Mouse (Mus musculus) ES-Bruce4 (cell line): Measurements from ENCODE around the gene Ptprk. TPM values are rescaled to one million over a fixed set of nuclear protein-coding genes. Genes with fewer than 3 reads are reported as not detected.

Experiments used
- H3K27ac ChIP-seq: 2 replicates; pipeline ENCODE4 v1.5.1; 2012; ENCODE audit warnings: low read length, inconsistent platforms; ENCODE audit not compliant: insufficient read depth
- H3K27me3 ChIP-seq: 2 replicates; pipeline ENCODE4 v1.6.1; 2012; ENCODE audit warnings: mild to moderate bottlenecking, low read length, inconsistent platforms; ENCODE audit not compliant: control insufficient read depth, poor library complexity, insufficient read depth, severe bottlenecking
- H3K36me3 ChIP-seq: 2 replicates; pipeline ENCODE4 v1.6.1; 2012; ENCODE audit warnings: inconsistent platforms, mild to moderate bottlenecking, low read length, moderate library complexity; ENCODE audit not compliant: control insufficient read depth, poor library complexity, insufficient read depth, severe bottlenecking
- H3K4me1 ChIP-seq: one replicate; pipeline ENCODE4 v1.8.1; 2011; ENCODE audit warnings: low read length; ENCODE audit not compliant: control insufficient read depth, insufficient read depth
- H3K4me3 ChIP-seq: 2 replicates; pipeline ENCODE4 v1.5.1; 2011; ENCODE audit warnings: low read depth, mild to moderate bottlenecking, low read length
- H3K9ac ChIP-seq: 2 replicates; pipeline ENCODE4 v1.6.1; 2012; ENCODE audit warnings: low read depth, mild to moderate bottlenecking, inconsistent platforms; ENCODE audit not compliant: poor library complexity, severe bottlenecking
- H3K9me3 ChIP-seq: replicated peaks from 2 replicates; pipeline ENCODE4 v1.6.1; 2012; ENCODE audit warnings: mild to moderate bottlenecking, low read length, inconsistent platforms; ENCODE audit not compliant: control insufficient read depth, poor library complexity, insufficient read depth, severe bottlenecking
- CTCF ChIP-seq: IDR thresholded peaks from one replicate; pipeline ENCODE4 v1.8.1; 2011; ENCODE audit warnings: low read depth, low read length
- EP300 ChIP-seq: IDR thresholded peaks from 2 replicates; pipeline ENCODE4 v1.6.1; 2011; ENCODE audit warnings: low read depth, low read length; ENCODE audit not compliant: insufficient read depth
- POLR2A ChIP-seq: IDR thresholded peaks from one replicate; pipeline ENCODE4 v1.8.1; 2011; ENCODE audit warnings: low read length; ENCODE audit not compliant: insufficient read depth
- polyA plus RNA-seq: library from polyadenylated mRNA; stranded (reverse); fragments of >200 nt; gene quantifications from 2 replicates; pipeline ENCODE4 v1.2.4, GENCODE M21; 2011; ENCODE audit warnings: low read depth; ENCODE audit not compliant: missing spikeins, insufficient read depth, insufficient read length

The Ptprk gene
- polyA plus RNA-seq, 1 experiment = 48.9 TPM

DNA sequence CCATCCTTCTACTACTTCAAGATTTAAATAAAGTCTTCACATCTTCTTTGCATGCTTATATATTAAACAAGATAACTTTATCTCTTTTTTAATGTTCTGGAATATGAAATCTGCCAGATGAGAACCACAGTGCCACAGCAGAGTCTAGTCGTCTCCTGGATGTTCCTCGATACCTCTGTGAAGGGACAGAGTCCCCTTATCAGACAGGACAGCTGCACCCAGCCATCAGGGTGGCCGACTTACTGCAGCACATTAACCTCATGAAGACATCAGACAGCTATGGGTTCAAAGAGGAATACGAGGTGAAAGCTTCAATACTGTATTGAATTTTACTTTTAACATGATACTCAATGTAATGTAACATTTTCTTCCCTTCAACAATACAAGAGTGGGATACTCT is 491.8 kb downstream of the Ptprk start:
- no peaks in the 10 kb centered on the region for H3K9me3 ChIP-seq
- H3K27ac ChIP-seq = no peak overlapping the region
- H3K4me1 ChIP-seq = no peaks in the 10 kb centered on the region
- no peaks in the 10 kb centered on the region for H3K27me3 ChIP-seq
- H3K36me3 ChIP-seq = no peaks in the 10 kb centered on the region
- TF ChIP-seq EP300 = no peak
- TF ChIP-seq CTCF = no peak
- no peak for TF ChIP-seq POLR2A
- no peak overlapping the region for H3K9ac ChIP-seq
- H3K4me3 ChIP-seq = no peak overlapping the region

DNA sequence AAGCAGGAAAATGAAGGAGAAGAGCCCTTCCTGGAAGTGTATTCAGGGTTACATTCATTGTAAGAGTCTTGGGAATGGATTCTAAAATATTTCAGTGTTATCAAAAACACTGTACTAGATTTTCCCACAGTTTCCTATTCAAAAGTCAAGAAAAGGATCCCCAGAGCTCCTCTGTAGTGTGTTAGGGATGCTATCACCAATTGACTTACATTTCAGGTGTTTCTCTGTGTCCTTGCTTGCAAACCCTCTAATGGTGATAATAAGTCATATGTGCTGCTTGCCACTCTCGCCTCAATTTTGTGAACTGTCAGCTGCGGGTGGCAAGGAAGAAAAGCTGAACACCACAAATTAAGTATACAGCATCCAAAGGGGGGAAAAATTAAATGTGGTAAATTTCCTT is 492.2 kb downstream of the Ptprk start:
- Histone ChIP-seq H3K9ac (no peak overlapping the region), H3K27ac (no peak overlapping the region), H3K27me3 (no peaks in the 10 kb centered on the region), H3K4me1 (no peaks in the 10 kb centered on the region), H3K9me3 (no peaks in the 10 kb centered on the region), H3K36me3 (no peaks in the 10 kb centered on the region), H3K4me3 (no peak overlapping the region)
- no peak for TF ChIP-seq POLR2A
- TF ChIP-seq CTCF = no peak
- TF ChIP-seq EP300 = no peak

DNA sequence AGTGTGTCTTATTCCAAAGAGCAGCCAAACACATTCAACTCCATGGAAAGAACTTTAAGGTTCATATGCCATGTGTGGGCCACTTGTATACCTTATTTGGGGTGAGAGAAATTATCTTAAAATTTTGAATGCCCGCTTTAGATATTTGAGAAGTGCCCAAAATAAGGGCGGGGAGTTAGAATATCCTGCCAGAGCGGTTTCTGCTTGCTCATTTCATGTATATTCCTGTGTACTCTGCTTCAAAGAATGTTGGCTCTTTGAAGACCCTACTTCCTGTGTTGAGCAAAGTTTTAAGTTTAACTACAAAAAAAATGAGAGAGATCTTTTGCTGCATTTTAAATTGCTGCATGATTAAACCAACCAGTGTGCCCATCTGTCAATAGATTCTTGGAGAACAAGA is 492.8 kb downstream of the Ptprk start:
- no peak overlapping the region for H3K4me3 ChIP-seq
- TF ChIP-seq EP300 (no peak), POLR2A (no peak), CTCF (no peak)
- no peaks in the 10 kb centered on the region for H3K9me3 ChIP-seq
- no peak overlapping the region for H3K27ac ChIP-seq
- H3K36me3 ChIP-seq = no peaks in the 10 kb centered on the region
- no peak overlapping the region for H3K9ac ChIP-seq
- H3K4me1 ChIP-seq = no peaks in the 10 kb centered on the region
- H3K27me3 ChIP-seq = no peaks in the 10 kb centered on the region

DNA sequence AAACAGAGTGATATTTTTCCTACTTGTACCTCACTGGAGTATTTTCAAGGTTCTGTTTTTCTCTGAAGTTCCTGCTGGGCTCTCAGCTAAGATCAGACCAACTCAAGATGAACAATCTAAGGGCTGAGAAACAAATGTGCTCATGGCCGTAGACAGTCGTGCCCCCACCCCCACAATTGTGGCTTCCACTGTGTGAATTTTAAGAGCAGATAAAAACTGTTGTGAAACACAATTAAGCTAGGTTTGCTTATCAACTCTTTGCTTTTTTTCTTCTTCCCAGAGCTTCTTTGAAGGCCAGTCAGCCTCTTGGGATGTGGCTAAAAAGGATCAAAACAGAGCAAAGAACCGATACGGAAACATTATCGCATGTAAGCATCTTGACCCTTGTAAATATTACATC is 493.4 kb downstream of the Ptprk start:
- H3K36me3 ChIP-seq = no peaks in the 10 kb centered on the region
- no peaks in the 10 kb centered on the region for H3K27me3 ChIP-seq
- TF ChIP-seq EP300 (no peak), CTCF (no peak), POLR2A (no peak)
- H3K9me3 ChIP-seq = no peaks in the 10 kb centered on the region
- no peak overlapping the region for H3K9ac ChIP-seq
- no peak overlapping the region for H3K27ac ChIP-seq
- no peaks in the 10 kb centered on the region for H3K4me1 ChIP-seq
- H3K4me3 ChIP-seq = no peak overlapping the region

DNA sequence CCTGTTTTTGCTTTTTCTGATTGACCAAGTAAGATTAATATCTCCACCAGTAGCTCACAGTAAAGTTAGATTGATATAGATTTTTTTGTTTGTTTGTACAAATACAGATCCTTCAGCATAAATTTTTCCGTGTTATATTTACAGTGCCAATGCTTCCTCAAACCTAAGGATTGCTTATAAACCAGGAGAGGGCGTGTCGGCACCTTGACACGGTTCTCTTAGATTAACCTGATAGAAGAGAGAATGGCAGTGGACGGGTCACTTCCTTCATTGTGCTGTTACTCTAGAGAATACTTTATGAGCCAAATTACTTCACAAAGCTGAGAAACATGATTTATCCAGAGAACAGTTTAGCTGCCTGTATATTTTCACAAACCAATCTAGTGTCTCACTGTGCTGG is 505.0 kb downstream of the Ptprk start:
- H3K36me3 ChIP-seq = no peaks in the 10 kb centered on the region
- TF ChIP-seq EP300 (no peak), POLR2A (no peak), CTCF (no peak)
- no peaks in the 10 kb centered on the region for H3K27me3 ChIP-seq
- H3K9ac ChIP-seq = no peak overlapping the region
- no peaks in the 10 kb centered on the region for H3K9me3 ChIP-seq
- H3K4me1 ChIP-seq = no peaks in the 10 kb centered on the region
- H3K4me3 ChIP-seq = no peak overlapping the region
- H3K27ac ChIP-seq = no peak overlapping the region

DNA sequence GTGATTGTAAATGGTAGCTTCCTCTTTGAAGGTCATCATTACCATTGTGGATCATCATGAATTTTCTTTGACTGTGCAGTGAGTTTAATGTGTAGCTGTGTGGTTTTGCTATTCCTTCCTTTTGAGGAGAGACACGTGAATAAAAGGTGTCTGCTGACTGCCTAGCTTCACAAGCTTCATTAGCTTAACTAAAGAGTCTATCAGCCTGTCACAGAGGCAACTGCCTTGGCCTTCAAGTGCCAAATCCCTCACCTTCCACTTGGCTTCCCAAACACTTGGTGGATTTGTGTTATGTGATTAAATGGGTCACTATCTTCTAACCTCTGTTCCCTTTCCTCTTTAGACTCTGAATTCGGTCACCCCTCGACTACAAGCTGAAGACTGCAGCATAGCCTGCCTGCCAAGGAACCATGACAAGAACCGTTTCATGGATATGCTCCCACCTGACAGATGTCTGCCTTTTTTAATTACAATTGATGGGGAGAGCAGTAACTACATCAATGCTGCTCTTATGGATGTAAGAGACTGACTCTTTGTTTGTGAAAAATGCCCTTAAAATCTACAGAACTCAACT is 512.0 kb downstream of the Ptprk start:
- H3K36me3 ChIP-seq = no peaks in the 10 kb centered on the region
- H3K4me3 ChIP-seq = no peak overlapping the region
- no peak for TF ChIP-seq CTCF
- TF ChIP-seq EP300 = no peak
- H3K9ac ChIP-seq = no peak overlapping the region
- H3K27me3 ChIP-seq = no peaks in the 10 kb centered on the region
- H3K27ac ChIP-seq = no peak overlapping the region
- H3K4me1 ChIP-seq = peaks cover 1% of the 10 kb centered on the region
- no peaks in the 10 kb centered on the region for H3K9me3 ChIP-seq
